Mouse (Mus musculus): ENCODE results near the gene Fsd1l. TPM values are rescaled to one million over a fixed set of nuclear protein-coding genes. Genes with fewer than 3 reads are reported as not detected.

Gene Fsd1l
- total and polyA plus RNA-seq, 3 experiments: not detected

DNA sequence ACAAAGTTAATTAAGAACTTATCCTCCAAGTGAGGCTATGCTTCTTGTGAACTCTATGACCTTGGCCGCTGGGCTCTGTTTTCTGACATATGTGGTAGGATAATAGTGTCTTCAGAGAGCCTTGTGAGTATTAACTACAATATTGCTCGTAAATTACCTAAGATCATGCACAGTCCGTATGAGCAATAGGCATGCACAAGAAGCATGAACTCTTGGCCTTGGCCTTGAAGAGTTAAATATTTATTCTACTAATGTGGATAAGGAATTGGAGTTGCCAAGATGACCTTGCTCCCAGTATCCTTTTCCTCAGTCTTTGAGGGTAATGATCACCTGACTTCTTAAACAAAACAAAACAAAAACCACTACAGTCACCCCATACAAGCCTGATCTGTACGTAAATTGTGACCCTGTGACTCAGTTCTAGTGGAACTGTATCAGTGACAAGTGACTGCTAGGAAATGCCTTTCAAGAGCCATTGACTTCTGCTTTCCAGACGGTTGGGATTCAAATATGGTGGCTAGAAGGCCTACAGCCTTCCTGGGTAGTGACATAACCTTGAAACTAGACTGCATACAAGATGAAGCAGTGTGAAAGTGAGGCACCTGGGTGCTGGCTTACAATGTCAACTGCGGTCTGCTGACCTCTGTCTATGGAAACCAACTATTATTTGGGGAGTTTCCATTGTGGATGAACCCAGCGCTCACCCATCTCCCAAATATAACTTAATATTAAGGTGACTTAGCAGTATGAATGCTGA, 40.4 kb upstream of the Fsd1l start:
- TF ChIP-seq MYC (IDR thresholded peaks at IDR 0.05; ENCODE audit: low read depth, low read length): no peak
- TF ChIP-seq POLR2AphosphoS5 (IDR thresholded peaks at IDR 0.05; ENCODE audit: borderline replicate concordance, low read depth, low read length): no peak
- no peak for TF ChIP-seq EP300 (IDR thresholded peaks at IDR 0.05; ENCODE audit: low read depth in 1 of 2, low read length in 2 of 2)
- no peak for TF ChIP-seq MAFK (IDR thresholded peaks at IDR 0.05; ENCODE audit: borderline replicate concordance, low read depth, low read length)
- TF ChIP-seq E2F4 (IDR thresholded peaks at IDR 0.05; ENCODE audit: borderline replicate concordance, low read depth, low read length): no peak
- no peak for TF ChIP-seq MAX (IDR thresholded peaks at IDR 0.05; ENCODE audit: low read length)
- no peak for TF ChIP-seq USF1 (IDR thresholded peaks at IDR 0.05; ENCODE audit: low read depth, low read length)
- TF ChIP-seq POLR2A (IDR thresholded peaks at IDR 0.05; ENCODE audit: control insufficient read depth in 1 of 2, insufficient read depth in 1 of 2, low read depth in 1 of 2, low read length in 2 of 2, poor library complexity in 1 of 2): no peak
- no peak for TF ChIP-seq TCF12 (IDR thresholded peaks at IDR 0.05; ENCODE audit: low read depth, low read length)
- TF ChIP-seq MXI1 (IDR thresholded peaks at IDR 0.05; ENCODE audit: low read depth, low read length): no peak
- TF ChIP-seq TAL1 (IDR thresholded peaks at IDR 0.05; ENCODE audit: low read length): no peak
- TF ChIP-seq RAD21 (IDR thresholded peaks at IDR 0.05; ENCODE audit: low read depth, low read length): no peak

DNA sequence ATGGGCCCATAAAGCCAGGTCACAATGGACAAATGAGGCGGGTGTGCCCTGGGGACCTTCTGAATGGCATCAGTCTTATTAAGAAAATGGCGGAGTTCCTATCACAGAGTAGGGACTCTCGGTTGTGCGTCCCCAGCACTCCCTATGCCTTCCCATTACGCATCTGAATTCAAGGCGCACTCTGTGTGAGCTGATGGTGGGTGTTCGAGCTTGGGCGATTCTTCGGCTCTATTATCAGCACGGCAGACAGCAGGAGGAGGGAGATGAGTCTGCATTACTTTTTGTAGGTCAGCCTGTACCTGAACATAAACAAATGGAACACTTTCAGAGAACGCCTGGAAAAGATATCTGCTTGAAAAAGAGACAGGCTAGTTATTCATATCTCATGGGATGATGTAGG, 39.7 kb upstream of the Fsd1l start:
- no peak overlapping the region for H3K4me3 ChIP-seq (ENCODE audit: control insufficient read depth in 1 of 2, insufficient read depth in 1 of 2, low read depth in 2 of 2, low read length in 2 of 2)
- H3K79me2 ChIP-seq (ENCODE audit: control insufficient read depth, insufficient read depth, low read length, poor library complexity): no peaks in the 10 kb centered on the region
- no peak for TF ChIP-seq TBP (IDR thresholded peaks at IDR 0.05; ENCODE audit: low read depth, low read length)
- TF ChIP-seq POLR2A (IDR thresholded peaks at IDR 0.05; ENCODE audit: control insufficient read depth in 1 of 2, insufficient read depth in 1 of 2, low read depth in 1 of 2, low read length in 2 of 2, poor library complexity in 1 of 2): no peak
- TF ChIP-seq JUND (IDR thresholded peaks at IDR 0.05; ENCODE audit: low read depth, low read length): no peak
- TF ChIP-seq NRF1 (IDR thresholded peaks at IDR 0.05; ENCODE audit: insufficient read depth, low read depth, low read length, poor library complexity, severe bottlenecking): no peak
- TF ChIP-seq CHD1 (IDR thresholded peaks at IDR 0.05; ENCODE audit: low read depth, low read length): no peak
- no peak for TF ChIP-seq E2F4 (IDR thresholded peaks at IDR 0.05; ENCODE audit: borderline replicate concordance, low read depth, low read length)
- TF ChIP-seq RAD21 (IDR thresholded peaks at IDR 0.05; ENCODE audit: low read depth, low read length): no peak
- TF ChIP-seq MAX (IDR thresholded peaks at IDR 0.05; ENCODE audit: low read length): no peak
- no peak for TF ChIP-seq POLR2AphosphoS2 (IDR thresholded peaks at IDR 0.05; ENCODE audit: low read length)
- TF ChIP-seq SIN3A (IDR thresholded peaks at IDR 0.05; ENCODE audit: low read length): no peak
- no peak for TF ChIP-seq EP300 (IDR thresholded peaks at IDR 0.05; ENCODE audit: low read depth in 1 of 2, low read length in 2 of 2)
- H3K9me3 ChIP-seq (replicated peaks; ENCODE audit: insufficient read depth, low read length): no peaks in the 10 kb centered on the region
- H3K27ac ChIP-seq (ENCODE audit: control insufficient read depth, low read depth, low read length): no peak overlapping the region
- DNase-seq (ENCODE audit: low read depth, low spot score): no peak
- peaks cover 0 to 2% of the 10 kb centered on the region in 2 experiments; a peak in 1 of 4 replicates for H3K27me3 ChIP-seq (ENCODE audit: control insufficient read depth in 1 of 2, insufficient read depth in 2 of 2, low read length in 2 of 2)
- no peaks in the 10 kb centered on the region; a peak in 1 of 4 replicates for H3K4me1 ChIP-seq (ENCODE audit: control insufficient read depth in 1 of 2, insufficient read depth in 2 of 2, low read length in 2 of 2)
- H3K9ac ChIP-seq (ENCODE audit: control insufficient read depth, low read depth, low read length, poor library complexity, severe bottlenecking): no peak overlapping the region
- no peaks in the 10 kb centered on the region for H3K36me3 ChIP-seq (ENCODE audit: control insufficient read depth in 1 of 2, insufficient read depth in 2 of 2, low read length in 2 of 2)

More for the DNA sequence above, 40.4 kb upstream of the Fsd1l start:
- H3K79me2 ChIP-seq (ENCODE audit: control insufficient read depth, insufficient read depth, low read length, poor library complexity): no peaks in the 10 kb centered on the region
- no peaks in the 10 kb centered on the region for H3K9me3 ChIP-seq (replicated peaks; ENCODE audit: insufficient read depth, low read length)
- no peak for DNase-seq (ENCODE audit: low read depth, low spot score)
- H3K36me3 ChIP-seq (ENCODE audit: control insufficient read depth in 1 of 2, insufficient read depth in 2 of 2, low read length in 2 of 2): no peaks in the 10 kb centered on the region
- no peak overlapping the region for H3K4me3 ChIP-seq (ENCODE audit: control insufficient read depth in 1 of 2, insufficient read depth in 1 of 2, low read depth in 2 of 2, low read length in 2 of 2)
- no peaks in the 10 kb centered on the region; a peak in 1 of 4 replicates for H3K4me1 ChIP-seq (ENCODE audit: control insufficient read depth in 1 of 2, insufficient read depth in 2 of 2, low read length in 2 of 2)
- H3K9ac ChIP-seq (ENCODE audit: control insufficient read depth, low read depth, low read length, poor library complexity, severe bottlenecking): no peak overlapping the region
- H3K27me3 ChIP-seq (ENCODE audit: control insufficient read depth in 1 of 2, insufficient read depth in 2 of 2, low read length in 2 of 2): peaks cover 0 to 2% of the 10 kb centered on the region in 2 experiments; a peak in 1 of 4 replicates
- no peak overlapping the region for H3K27ac ChIP-seq (ENCODE audit: control insufficient read depth, low read depth, low read length)

Data from MEL (cell line).